In genomic region chr11:36106639-36107038, GRCm38 (mm10) we compare ENCODE assay signal across 11 mouse cellular contexts.
DNase-seq lines count a peak whose midpoint lies in the region; ATAC-seq and TF ChIP-seq lines count a peak whose summit lies in the region.
"Had no signal": no experiment of that assay in that cellular context is flagged by ENCODE, and none has a peak within 500 bp of the region (broad histone marks: within the 10 kb centered on the region; RNA-seq: fewer than 3 reads in every experiment).

No protein-coding gene starts in this region.

- no peak for DNase-seq in frontal cortex, postnatal 14 days (ENCODE audit: low spot score in 2 of 2)
- DNase-seq in brain, embryonic 14.5 days (ENCODE audit: low read depth): peak; percentile 90
- peak; percentile 5 for DNase-seq in forelimb bud, embryonic 11.5 days (ENCODE audit: low read depth, low spot score)
- peak; percentile 29 for DNase-seq in neural tube, embryonic 10.5 days (ENCODE audit: extremely low spot score, low spot score)
- DNase-seq in urinary bladder, postnatal 4 days (ENCODE audit: low spot score in 2 of 2): no peak
- no peak for DNase-seq in kidney, postnatal 4 days
- no peak for DNase-seq in heart, adult 8-10 months (ENCODE audit: low spot score)
- DNase-seq: B cell, adult 2 months; thymus, postnatal 25 days had no signal

- ATAC-seq in frontal cortex, adult (ENCODE audit: low TSS enrichment): peak; percentile 8; the same call in 1 of the 2 replicates
- ATAC-seq: activated CD4-positive, CD25-positive, alpha-beta regulatory T cell, adult 4 months had no signal

- no peak for TF ChIP-seq POLR2A in brain, embryonic 14.5 days (IDR thresholded peaks at IDR 0.05; ENCODE audit: borderline replicate concordance, extremely low read depth, insufficient read depth, insufficient read length, poor library complexity, severe bottlenecking)

- no peak for TF ChIP-seq CTCF in brain, embryonic 14.5 days (IDR thresholded peaks at IDR 0.05; ENCODE audit: borderline replicate concordance, extremely low read depth, insufficient read depth, insufficient read length)

Comparison
In these comparisons a context has a peak if more than half of its experiments do, and no peak if none do; other contexts are left out.
1. DNase-seq: peak in brain, embryonic 14.5 days (single experiment), forelimb bud, embryonic 11.5 days (single experiment) and neural tube, embryonic 10.5 days (single experiment); none in frontal cortex, postnatal 14 days (0 of 2), urinary bladder, postnatal 4 days (0 of 2), kidney, postnatal 4 days (0 of 2) and heart, adult 8-10 months (single experiment).